Mouse (Mus musculus): ENCODE data around the gene Zbtb16. TPM values are rescaled to one million over a fixed set of nuclear protein-coding genes. Genes with fewer than 3 reads are reported as not detected.

The Zbtb16 gene
- total RNA-seq, 2 experiments from 2014 or later: 85.9 to 92.1 TPM

GRCm38 (mm10) chr9:48771504-48771903 lies 64.5 kb downstream of the Zbtb16 start:
- no peak for DNase-seq (ENCODE audit: low spot score in 2 of 2)

GRCm38 (mm10) chr9:48768965-48769364 lies 67.1 kb downstream of the Zbtb16 start:
- no peak for DNase-seq (ENCODE audit: low spot score in 2 of 2)

- peak in 1 of 2 experiments; percentile 71 for DNase-seq (ENCODE audit: low spot score in 2 of 2)
Measured at GRCm38 (mm10) chr9:48767666-48768432, 68.2 kb downstream of the Zbtb16 start.

GRCm38 (mm10) chr9:48765927-48766326 lies 70.1 kb downstream of the Zbtb16 start:
- DNase-seq (ENCODE audit: low spot score in 2 of 2): no peak

GRCm38 (mm10) chr9:48764311-48764710 lies 71.7 kb downstream of the Zbtb16 start:
- no peak for DNase-seq (ENCODE audit: low spot score in 2 of 2)

GRCm38 (mm10) chr9:48761732-48762637 lies 74.0 kb downstream of the Zbtb16 start:
- DNase-seq (ENCODE audit: low spot score in 2 of 2): no peak

- DNase-seq (ENCODE audit: low spot score in 2 of 2): no peak
Measured at GRCm38 (mm10) chr9:48761175-48761556, 74.9 kb downstream of the Zbtb16 start.

GRCm38 (mm10) chr9:48760449-48761174 lies 75.4 kb downstream of the Zbtb16 start:
- peak; percentile 59 to 74 for DNase-seq (ENCODE audit: low spot score in 2 of 2)

GRCm38 (mm10) chr9:48759098-48759497 lies 76.9 kb downstream of the Zbtb16 start:
- no peak for DNase-seq (ENCODE audit: low spot score in 2 of 2)

GRCm38 (mm10) chr9:48757650-48758580 lies 78.1 kb downstream of the Zbtb16 start:
- no peak for DNase-seq (ENCODE audit: low spot score in 2 of 2)

- no peak for DNase-seq (ENCODE audit: low spot score in 2 of 2)
Measured at GRCm38 (mm10) chr9:48756261-48756812, 79.7 kb downstream of the Zbtb16 start.

DNA sequence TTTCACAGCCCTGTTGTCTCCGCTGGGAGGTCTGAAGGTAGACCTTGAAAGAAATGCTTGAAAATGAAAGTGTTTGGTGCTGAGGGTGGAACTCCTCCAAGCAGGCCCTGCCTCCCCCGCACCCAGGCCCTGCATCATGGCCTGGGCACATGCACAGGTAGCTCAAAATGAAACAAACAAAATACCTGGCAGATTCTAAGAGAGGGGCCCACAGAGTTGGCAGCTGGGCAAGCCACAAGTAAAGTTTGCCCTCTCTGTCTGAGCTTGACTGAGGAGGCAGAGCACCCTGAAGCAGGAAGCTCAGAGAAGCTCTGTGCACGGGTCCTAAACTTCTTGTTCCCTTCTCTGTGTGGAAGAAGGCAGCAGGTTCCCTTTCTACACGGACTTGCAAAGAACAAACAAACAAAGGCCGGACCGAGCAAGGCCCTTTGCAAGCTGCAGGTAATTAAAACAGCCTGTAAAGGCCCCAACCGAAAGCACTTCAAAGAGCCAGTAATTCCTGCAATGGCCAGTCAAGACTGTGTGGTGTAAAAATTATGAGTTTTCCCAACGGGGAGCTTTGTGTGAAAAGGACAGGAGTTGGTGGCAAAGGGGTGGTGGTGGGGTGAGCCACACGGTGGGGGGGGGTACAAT lies 80.5 kb downstream of the Zbtb16 start:
- no peak for DNase-seq (ENCODE audit: low spot score in 2 of 2)

- no peak for DNase-seq (ENCODE audit: low spot score in 2 of 2)
Measured at GRCm38 (mm10) chr9:48754418-48754817, 81.6 kb downstream of the Zbtb16 start.

DNA sequence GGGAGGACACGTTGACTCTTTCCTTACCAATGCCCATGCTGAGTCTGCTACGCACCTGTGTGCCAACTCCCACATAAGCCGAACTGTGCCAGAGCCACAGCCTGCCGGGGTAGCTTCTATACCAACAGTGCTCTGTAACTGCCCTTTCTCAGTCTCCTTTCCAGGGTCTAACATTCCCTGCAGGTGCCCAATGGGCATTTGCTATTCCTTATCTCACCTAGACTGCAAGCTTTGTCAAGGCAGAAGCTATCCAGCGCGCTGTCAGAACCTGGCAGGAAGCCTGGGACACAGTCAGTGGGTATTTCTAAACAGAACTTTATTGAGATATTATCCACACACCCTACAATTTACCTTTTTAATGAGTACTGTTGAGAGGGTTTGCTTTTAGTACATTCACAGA lies 82.1 kb downstream of the Zbtb16 start:
- DNase-seq (ENCODE audit: low spot score in 2 of 2): no peak

- DNase-seq (ENCODE audit: low spot score in 2 of 2): no peak
Measured at GRCm38 (mm10) chr9:48751900-48752299, 84.1 kb downstream of the Zbtb16 start.

- no peak for DNase-seq (ENCODE audit: low spot score in 2 of 2)
Measured at GRCm38 (mm10) chr9:48749666-48750065, 86.4 kb downstream of the Zbtb16 start.

DNA sequence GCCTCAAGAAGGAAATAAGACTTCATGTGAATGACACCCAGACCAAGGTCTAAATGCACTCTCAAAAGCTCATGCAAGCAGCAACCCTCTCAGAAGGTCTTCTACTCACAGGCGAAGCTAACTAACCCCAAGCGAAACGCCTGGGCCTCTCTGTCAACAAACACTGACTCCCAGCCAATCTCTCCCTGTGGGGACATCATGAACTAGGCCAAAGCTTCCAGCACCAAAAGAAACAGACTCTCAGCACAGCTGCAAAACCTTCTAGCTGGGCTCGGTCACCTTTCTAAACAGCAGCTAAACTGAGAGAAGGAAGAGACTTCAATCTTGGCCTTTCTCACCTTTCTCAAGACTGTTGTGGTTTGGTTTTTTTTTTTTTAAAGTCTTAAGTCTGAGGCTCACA lies 86.9 kb downstream of the Zbtb16 start:
- no peak for DNase-seq (ENCODE audit: low spot score in 2 of 2)

- DNase-seq (ENCODE audit: low spot score in 2 of 2): no peak
Measured at GRCm38 (mm10) chr9:48748761-48749160, 87.3 kb downstream of the Zbtb16 start.

- DNase-seq (ENCODE audit: low spot score in 2 of 2): no peak
Measured at GRCm38 (mm10) chr9:48748216-48748615, 87.8 kb downstream of the Zbtb16 start.

DNA sequence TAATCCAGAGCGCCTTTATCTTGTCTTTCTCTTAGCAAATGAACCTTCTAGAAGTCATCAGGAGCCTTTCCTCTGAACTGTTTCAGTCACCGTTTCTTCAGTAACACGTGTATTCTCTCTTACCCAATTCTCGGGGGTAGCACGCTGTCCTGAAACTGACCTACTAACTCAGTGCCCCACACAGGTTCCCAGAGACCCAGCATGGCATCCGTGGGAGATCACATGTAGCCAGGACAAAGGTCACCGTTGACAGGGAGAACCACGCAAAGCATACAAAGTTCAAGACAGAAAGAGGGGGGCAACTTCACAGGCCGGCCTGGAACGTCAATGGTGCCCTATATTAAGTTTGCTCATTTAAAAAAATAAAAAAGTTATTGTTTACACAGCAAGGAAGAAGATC lies 89.5 kb downstream of the Zbtb16 start:
- DNase-seq (ENCODE audit: low spot score in 2 of 2): no peak
